Mouse (Mus musculus) liver, embryonic 14.5 days (tissue): ENCODE measurements around the gene Crb3.

Experiments used
- CTCF ChIP-seq: IDR thresholded peaks from 2 replicates; pipeline ENCODE4 v1.5.1; 2016; ENCODE audit warnings: antibody characterized with exemption, low read depth, control low read depth
- EP300 ChIP-seq: IDR thresholded peaks from 2 replicates; pipeline ENCODE4 v1.6.1; 2016; ENCODE audit warnings: antibody characterized with exemption, low read depth

- TF ChIP-seq CTCF (no peak), EP300 (no peak)
Observed at GRCm38 (mm10) chr17:57081234-57081842, 22.4 kb downstream of the Crb3 start.
